Mouse (Mus musculus) hindbrain, postnatal 0 days (tissue): ENCODE measurements at regions not wholly inside any gene's neighbourhood (a gene's known extent, or its start where the extent isn't known, plus 50 kb on each side); places are given as distances from the start of the nearest gene placed in this dataset.

Source experiments
- ATAC-seq: fragments of 200-750 bp; cut with Nextera tagmentation; 2 replicates; pipeline ENCODE4 v1.8.0; 2017; ENCODE audit warnings: mild to moderate bottlenecking, moderate TSS enrichment, moderate library complexity
- DNase-seq: peaks from one replicate; pipeline ENCODE4 v3.0.0-alpha.2; 2015; ENCODE audit warnings: low spot score
- H3K27ac ChIP-seq: fragments of 300-500 bp; sonication (generic); 2 replicates; pipeline ENCODE4 v1.5.1; 2014; ENCODE audit warnings: mild to moderate bottlenecking
- H3K27me3 ChIP-seq: fragments of 300-500 bp; sonication (generic); 2 replicates; pipeline ENCODE4 v1.6.1; 2014; ENCODE audit warnings: low read length, mixed read lengths; ENCODE audit not compliant: insufficient read depth
- H3K36me3 ChIP-seq: fragments of 300-500 bp; sonication (generic); 2 replicates; pipeline ENCODE4 v1.6.1; 2014; ENCODE audit warnings: low read length, mixed read lengths; ENCODE audit not compliant: insufficient read depth
- H3K4me1 ChIP-seq: fragments of 300-500 bp; sonication (generic); 2 replicates; pipeline ENCODE4 v1.6.1; 2014; ENCODE audit warnings: antibody characterized with exemption, low read length, mixed read lengths; ENCODE audit not compliant: insufficient read depth
- H3K4me2 ChIP-seq: fragments of 300-500 bp; sonication (generic); 2 replicates; pipeline ENCODE4 v1.6.1; 2014; ENCODE audit warnings: low read depth, mild to moderate bottlenecking, low read length, moderate library complexity, mixed read lengths
- H3K4me3 ChIP-seq: fragments of 300-500 bp; sonication (generic); 2 replicates; pipeline ENCODE4 v1.5.1; 2014; ENCODE audit warnings: low read length
- H3K9ac ChIP-seq: fragments of 300-500 bp; sonication (generic); replicated peaks from 2 replicates; pipeline ENCODE4 v1.6.1; 2014; ENCODE audit warnings: mild to moderate bottlenecking, low read length, moderate library complexity, mixed read lengths
- H3K9me3 ChIP-seq: fragments of 300-500 bp; sonication (generic); 2 replicates; pipeline ENCODE4 v1.6.1; 2016; ENCODE audit warnings: low read length, mixed read lengths
- CTCF ChIP-seq: IDR thresholded peaks from 2 replicates; pipeline ENCODE4 v1.5.1; 2016; ENCODE audit warnings: antibody characterized with exemption, control low read depth, low read depth
- WGBS: fragments of 180-500 bp; shearing (Covaris S2); extraction: QIAGEN DNeasy Blood & Tissue Kit; methylation state at CpG from one replicate; pipeline ENCODE4 v1.1.7; 2014; 5-methylcytosine and 5-hydroxymethylcytosine counted together

DNA sequence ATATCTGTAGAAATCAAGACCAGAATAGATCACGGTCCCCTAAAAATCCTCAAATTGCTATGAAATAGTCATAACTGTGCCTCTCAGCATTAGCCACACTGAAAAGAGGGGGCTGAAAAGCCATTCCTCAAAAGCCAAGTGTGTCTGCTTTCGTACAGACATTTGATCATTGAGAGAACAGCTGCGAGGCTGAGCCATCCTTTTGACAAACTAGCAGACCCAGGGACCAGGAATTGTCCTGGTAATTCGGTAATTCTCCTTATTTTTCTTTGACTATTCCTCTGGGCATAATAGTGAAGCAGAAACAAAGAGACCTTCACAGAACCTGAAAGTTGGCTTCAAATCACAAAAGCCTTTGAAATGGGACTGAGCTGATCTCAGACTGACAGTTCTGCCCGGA lies 206.8 kb downstream of the Rps12 start:
- H3K9ac ChIP-seq: no peak overlapping the region
- H3K27ac ChIP-seq: no peak overlapping the region
- no peaks in the 10 kb centered on the region for H3K36me3 ChIP-seq
- 50% methylated on average over 5 of the region's 5 CpGs for WGBS
- H3K27me3 ChIP-seq: no peaks in the 10 kb centered on the region
- H3K4me2 ChIP-seq: no peak overlapping the region
- H3K4me1 ChIP-seq: no peaks in the 10 kb centered on the region
- no peaks in the 10 kb centered on the region for H3K9me3 ChIP-seq
- TF ChIP-seq CTCF: no peak
- no peak for ATAC-seq
- no peak overlapping the region for H3K4me3 ChIP-seq
- no peak for DNase-seq

DNA sequence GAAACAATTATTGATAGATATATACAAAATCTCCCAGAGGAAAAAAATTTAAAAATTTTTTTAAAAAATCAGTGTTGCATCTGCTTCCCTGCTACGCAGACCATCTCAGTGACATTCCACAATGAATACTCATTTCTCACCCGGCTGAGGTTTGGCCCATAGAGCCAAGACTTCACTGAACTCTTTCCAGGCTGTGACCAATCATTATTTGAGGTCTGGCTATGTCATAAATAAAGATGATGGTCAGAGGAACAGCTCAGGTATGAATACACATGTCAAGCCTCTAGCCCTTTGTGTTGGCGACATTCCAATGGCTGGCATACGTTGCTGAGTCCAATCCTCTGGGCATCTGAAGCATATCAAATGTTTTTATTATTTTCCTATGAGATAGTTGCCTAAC lies 216.1 kb downstream of the Rps12 start:
- Histone ChIP-seq H3K4me3 (no peak overlapping the region), H3K9me3 (no peaks in the 10 kb centered on the region), H3K36me3 (no peaks in the 10 kb centered on the region), H3K9ac (no peak overlapping the region), H3K27ac (no peak overlapping the region), H3K27me3 (no peaks in the 10 kb centered on the region), H3K4me2 (no peak overlapping the region), H3K4me1 (no peaks in the 10 kb centered on the region)
- ATAC-seq (no peak), DNase-seq (no peak)
- WGBS: 77% methylated on average over 4 of the region's 4 CpGs
- TF ChIP-seq CTCF: no peak

GRCm38 (mm10) chr10:23569386-23569785 lies 217.7 kb downstream of the Rps12 start:
- no peak for ATAC-seq
- H3K27ac ChIP-seq: no peak overlapping the region
- H3K36me3 ChIP-seq: no peaks in the 10 kb centered on the region
- no peak overlapping the region for H3K9ac ChIP-seq
- no peak overlapping the region for H3K4me2 ChIP-seq
- no peaks in the 10 kb centered on the region for H3K4me1 ChIP-seq
- no peak for TF ChIP-seq CTCF
- no peaks in the 10 kb centered on the region for H3K27me3 ChIP-seq
- H3K9me3 ChIP-seq: no peaks in the 10 kb centered on the region
- H3K4me3 ChIP-seq: no peak overlapping the region
- DNase-seq: no peak

DNA sequence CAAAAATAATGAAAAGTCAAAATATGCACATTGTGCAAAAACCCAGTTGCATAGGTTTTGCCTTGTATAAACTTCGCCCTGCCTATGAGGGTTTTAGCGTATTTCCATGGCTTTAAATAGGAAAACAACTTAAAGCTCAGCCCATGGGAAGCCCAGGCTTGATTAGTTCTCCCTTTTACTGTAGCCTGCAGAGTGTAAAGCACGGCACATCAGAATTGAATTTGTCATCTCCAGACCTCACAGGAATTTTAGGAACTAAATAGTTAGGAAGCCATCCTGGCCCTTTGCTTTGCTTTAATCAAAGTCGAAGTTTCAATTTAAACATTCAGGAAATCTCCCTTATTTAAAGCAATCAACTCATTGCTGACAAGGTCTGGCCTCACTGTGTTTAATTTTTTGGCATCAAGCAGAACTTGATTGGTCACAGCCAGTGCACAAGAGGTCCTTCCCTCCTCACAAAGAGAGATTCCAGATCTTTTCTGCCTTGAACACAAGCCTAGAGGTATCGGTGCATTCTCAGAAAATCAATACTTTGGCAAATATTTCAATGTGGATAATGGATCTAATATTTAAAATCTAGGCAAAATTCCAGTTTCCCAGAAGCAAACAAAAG lies 211.8 kb upstream of the Eya4 start:
- Histone ChIP-seq H3K9ac (no peak overlapping the region), H3K4me2 (no peak overlapping the region), H3K27ac (no peak overlapping the region), H3K4me3 (no peak overlapping the region), H3K9me3 (no peaks in the 10 kb centered on the region), H3K27me3 (no peaks in the 10 kb centered on the region), H3K4me1 (no peaks in the 10 kb centered on the region), H3K36me3 (no peaks in the 10 kb centered on the region)
- 84% methylated on average over 5 of the region's 5 CpGs for WGBS
- DNase-seq (no peak), ATAC-seq (no peak)
- no peak for TF ChIP-seq CTCF

GRCm38 (mm10) chr10:23559980-23560658 lies 209.5 kb upstream of the Eya4 start:
- H3K36me3 ChIP-seq: no peaks in the 10 kb centered on the region
- H3K4me1 ChIP-seq: no peaks in the 10 kb centered on the region
- H3K27ac ChIP-seq: no peak overlapping the region
- no peaks in the 10 kb centered on the region for H3K27me3 ChIP-seq
- no peak overlapping the region for H3K4me3 ChIP-seq
- no peak for TF ChIP-seq CTCF
- no peaks in the 10 kb centered on the region for H3K9me3 ChIP-seq
- ATAC-seq: no peak
- H3K9ac ChIP-seq: no peak overlapping the region
- H3K4me2 ChIP-seq: no peak overlapping the region
- no peak for DNase-seq

DNA sequence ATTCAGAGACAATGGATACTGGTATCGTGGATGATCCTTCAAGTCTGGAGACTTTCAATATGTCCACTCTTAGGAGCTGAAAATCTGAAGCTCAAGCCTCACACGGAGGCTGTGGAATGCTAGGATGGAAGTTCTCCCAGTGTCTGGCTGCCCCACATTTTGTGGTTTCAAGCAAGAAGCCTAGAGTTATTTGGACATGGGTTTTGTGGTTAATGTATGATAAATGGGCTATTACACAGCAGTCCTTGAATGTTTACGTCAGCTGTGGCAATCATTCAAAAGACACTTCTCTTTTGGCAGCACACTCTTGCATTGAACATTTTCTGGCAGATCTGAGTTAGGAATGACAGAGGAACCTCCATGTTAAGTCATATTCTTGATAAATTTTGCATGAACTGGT lies 207.2 kb upstream of the Eya4 start:
- Histone ChIP-seq H3K4me3 (no peak overlapping the region), H3K4me2 (no peak overlapping the region), H3K27ac (no peak overlapping the region), H3K9ac (no peak overlapping the region), H3K36me3 (no peaks in the 10 kb centered on the region), H3K27me3 (no peaks in the 10 kb centered on the region), H3K4me1 (no peaks in the 10 kb centered on the region), H3K9me3 (no peaks in the 10 kb centered on the region)
- TF ChIP-seq CTCF: no peak
- ATAC-seq (no peak), DNase-seq (no peak)
- 68% methylated on average over 3 of the region's 3 CpGs for WGBS

GRCm38 (mm10) chr10:23549207-23549606 lies 198.6 kb upstream of the Eya4 start:
- Histone ChIP-seq H3K27ac (no peak overlapping the region), H3K27me3 (no peaks in the 10 kb centered on the region), H3K4me1 (peaks cover 7% of the 10 kb centered on the region; the same call in 1 of the 2 replicates), H3K4me2 (no peak overlapping the region), H3K9ac (no peak overlapping the region), H3K4me3 (no peak overlapping the region), H3K9me3 (no peaks in the 10 kb centered on the region), H3K36me3 (no peaks in the 10 kb centered on the region)
- DNase-seq (no peak), ATAC-seq (no peak)
- TF ChIP-seq CTCF: no peak
- 28% methylated on average over 3 of the region's 3 CpGs for WGBS
